Mouse (Mus musculus): ENCODE measurements around the gene Itgb2. TPM values are rescaled to one million over a fixed set of nuclear protein-coding genes. Genes with fewer than 3 reads are reported as not detected.

Itgb2 gene
- polyA plus RNA-seq, 1 experiment, result 17.4 TPM

DNA sequence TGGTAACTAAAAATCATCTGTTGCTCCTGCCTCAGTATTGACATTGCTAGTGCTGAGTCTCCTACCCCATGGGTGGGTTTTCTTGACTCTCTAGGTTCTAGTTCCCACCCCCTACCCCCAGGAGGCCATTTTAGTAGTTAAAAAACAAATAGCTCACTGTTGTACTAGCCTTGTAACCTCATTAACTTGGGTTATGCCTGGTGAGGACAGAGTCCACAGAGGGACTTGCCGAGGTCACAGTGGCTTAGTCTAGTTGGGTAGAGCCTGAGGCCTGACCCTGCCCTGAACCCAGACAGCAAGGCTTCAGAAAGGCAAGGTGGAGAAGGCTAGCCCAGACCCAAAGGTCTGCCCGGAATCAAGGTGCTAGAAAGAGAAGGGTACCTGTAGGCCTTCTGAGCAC, 58.0 kb downstream of the Itgb2 start:
- TF ChIP-seq POLR2A (IDR thresholded peaks at IDR 0.05; ENCODE audit: low read depth, low read length) (no peak), CTCF (IDR thresholded peaks at IDR 0.05; ENCODE audit: extremely low read depth, insufficient read length, insufficient replicate concordance, low read depth, low read length) (no peak)
- Histone ChIP-seq H3K4me1 (ENCODE audit: control insufficient read depth, insufficient read depth, insufficient read length, low read length) (peaks cover 50% of the 10 kb centered on the region), H3K27me3 (ENCODE audit: control insufficient read depth, insufficient read depth, low read length) (no peaks in the 10 kb centered on the region), H3K27ac (ENCODE audit: insufficient read depth, low read depth, low read length) (no peak overlapping the region; the same call in 1 of the 2 replicates), H3K4me3 (ENCODE audit: low read depth, low read length) (no peak overlapping the region), H3K36me3 (ENCODE audit: control insufficient read depth, insufficient read depth, low read length) (peaks cover 51% of the 10 kb centered on the region)
- WGBS, result 54% methylated on average over 2 of the region's 2 CpGs

GRCm38 (mm10) chr10:77589117-77589516, 59.1 kb downstream of the Itgb2 start:
- Histone ChIP-seq H3K4me3 (ENCODE audit: low read depth, low read length) (no peak overlapping the region), H3K4me1 (ENCODE audit: control insufficient read depth, insufficient read depth, insufficient read length, low read length) (peaks cover 41% of the 10 kb centered on the region), H3K27ac (ENCODE audit: insufficient read depth, low read depth, low read length) (no peak overlapping the region), H3K36me3 (ENCODE audit: control insufficient read depth, insufficient read depth, low read length) (peaks cover 62% of the 10 kb centered on the region), H3K27me3 (ENCODE audit: control insufficient read depth, insufficient read depth, low read length) (no peaks in the 10 kb centered on the region)
- 81% methylated on average over 7 of the region's 7 CpGs for WGBS
- TF ChIP-seq CTCF (IDR thresholded peaks at IDR 0.05; ENCODE audit: extremely low read depth, insufficient read length, insufficient replicate concordance, low read depth, low read length) (no peak), POLR2A (IDR thresholded peaks at IDR 0.05; ENCODE audit: low read depth, low read length) (no peak)

GRCm38 (mm10) chr10:77589749-77590148, 59.7 kb downstream of the Itgb2 start:
- TF ChIP-seq CTCF (IDR thresholded peaks at IDR 0.05; ENCODE audit: extremely low read depth, insufficient read length, insufficient replicate concordance, low read depth, low read length) (no peak), POLR2A (IDR thresholded peaks at IDR 0.05; ENCODE audit: low read depth, low read length) (no peak)
- Histone ChIP-seq H3K4me3 (ENCODE audit: low read depth, low read length) (no peak overlapping the region), H3K4me1 (ENCODE audit: control insufficient read depth, insufficient read depth, insufficient read length, low read length) (peaks cover 40% of the 10 kb centered on the region), H3K27ac (ENCODE audit: insufficient read depth, low read depth, low read length) (no peak overlapping the region), H3K36me3 (ENCODE audit: control insufficient read depth, insufficient read depth, low read length) (peaks cover 67% of the 10 kb centered on the region), H3K27me3 (ENCODE audit: control insufficient read depth, insufficient read depth, low read length) (no peaks in the 10 kb centered on the region)
- 90% methylated on average over 8 of the region's 8 CpGs for WGBS

GRCm38 (mm10) chr10:77590812-77591211, 60.8 kb downstream of the Itgb2 start:
- no peak overlapping the region for H3K4me3 ChIP-seq (ENCODE audit: low read depth, low read length)
- H3K4me1 ChIP-seq (ENCODE audit: control insufficient read depth, insufficient read depth, insufficient read length, low read length), result peaks cover 38% of the 10 kb centered on the region
- no peak overlapping the region for H3K27ac ChIP-seq (ENCODE audit: insufficient read depth, low read depth, low read length)
- WGBS, result 35% methylated on average over 6 of the region's 6 CpGs
- H3K36me3 ChIP-seq (ENCODE audit: control insufficient read depth, insufficient read depth, low read length), result peaks cover 77% of the 10 kb centered on the region
- TF ChIP-seq CTCF (IDR thresholded peaks at IDR 0.05; ENCODE audit: extremely low read depth, insufficient read length, insufficient replicate concordance, low read depth, low read length) (peak; percentile 77), POLR2A (IDR thresholded peaks at IDR 0.05; ENCODE audit: low read depth, low read length) (no peak)
- no peaks in the 10 kb centered on the region for H3K27me3 ChIP-seq (ENCODE audit: control insufficient read depth, insufficient read depth, low read length)

GRCm38 (mm10) chr10:77591546-77591945, 61.5 kb downstream of the Itgb2 start:
- Histone ChIP-seq H3K27ac (ENCODE audit: insufficient read depth, low read depth, low read length) (no peak overlapping the region), H3K36me3 (ENCODE audit: control insufficient read depth, insufficient read depth, low read length) (peaks cover 79% of the 10 kb centered on the region), H3K4me1 (ENCODE audit: control insufficient read depth, insufficient read depth, insufficient read length, low read length) (peaks cover 31% of the 10 kb centered on the region), H3K4me3 (ENCODE audit: low read depth, low read length) (no peak overlapping the region), H3K27me3 (ENCODE audit: control insufficient read depth, insufficient read depth, low read length) (no peaks in the 10 kb centered on the region)
- TF ChIP-seq CTCF (IDR thresholded peaks at IDR 0.05; ENCODE audit: extremely low read depth, insufficient read length, insufficient replicate concordance, low read depth, low read length), result no peak
- TF ChIP-seq POLR2A (IDR thresholded peaks at IDR 0.05; ENCODE audit: low read depth, low read length), result no peak
- WGBS, result 79% methylated on average over 6 of the region's 6 CpGs

DNA sequence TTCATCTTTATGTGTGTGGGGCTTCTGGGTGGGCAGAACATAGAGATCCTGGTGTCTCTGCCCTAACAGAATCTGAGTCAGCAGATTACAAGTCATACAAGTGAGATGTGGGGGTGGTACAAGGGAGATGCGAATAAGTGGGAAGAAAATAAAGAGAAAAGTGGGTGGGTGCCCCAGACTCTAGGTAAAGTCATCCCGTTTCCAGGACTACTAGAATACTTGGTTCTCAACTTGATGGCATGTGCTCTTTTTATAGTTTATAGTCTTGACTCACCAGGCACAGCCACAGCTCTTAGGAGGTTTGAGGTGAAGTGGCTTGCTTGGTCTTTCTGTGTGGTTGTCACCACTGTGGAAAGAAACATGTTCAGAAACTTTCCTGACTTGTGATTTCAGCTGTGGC, 66.0 kb downstream of the Itgb2 start:
- no peak overlapping the region for H3K27ac ChIP-seq (ENCODE audit: insufficient read depth, low read depth, low read length)
- H3K27me3 ChIP-seq (ENCODE audit: control insufficient read depth, insufficient read depth, low read length), result no peaks in the 10 kb centered on the region
- 89% methylated on average over 2 of the region's 2 CpGs for WGBS
- TF ChIP-seq POLR2A (IDR thresholded peaks at IDR 0.05; ENCODE audit: low read depth, low read length), result no peak
- no peak for TF ChIP-seq CTCF (IDR thresholded peaks at IDR 0.05; ENCODE audit: extremely low read depth, insufficient read length, insufficient replicate concordance, low read depth, low read length)
- H3K4me1 ChIP-seq (ENCODE audit: control insufficient read depth, insufficient read depth, insufficient read length, low read length), result peaks cover 3% of the 10 kb centered on the region
- H3K36me3 ChIP-seq (ENCODE audit: control insufficient read depth, insufficient read depth, low read length), result peaks cover 74% of the 10 kb centered on the region
- no peak overlapping the region for H3K4me3 ChIP-seq (ENCODE audit: low read depth, low read length)

- TF ChIP-seq CTCF (IDR thresholded peaks at IDR 0.05; ENCODE audit: extremely low read depth, insufficient read length, insufficient replicate concordance, low read depth, low read length) (no peak), POLR2A (IDR thresholded peaks at IDR 0.05; ENCODE audit: low read depth, low read length) (no peak)
- 83% methylated on average over 4 of the region's 4 CpGs for WGBS
- peaks cover 12% of the 10 kb centered on the region for H3K36me3 ChIP-seq (ENCODE audit: control insufficient read depth, insufficient read depth, low read length)
- H3K4me1 ChIP-seq (ENCODE audit: control insufficient read depth, insufficient read depth, insufficient read length, low read length), result peaks cover 7% of the 10 kb centered on the region; the same call in 1 of the 2 replicates
- no peaks in the 10 kb centered on the region for H3K27me3 ChIP-seq (ENCODE audit: control insufficient read depth, insufficient read depth, low read length)
- H3K27ac ChIP-seq (ENCODE audit: insufficient read depth, low read depth, low read length), result no peak overlapping the region
- no peak overlapping the region for H3K4me3 ChIP-seq (ENCODE audit: low read depth, low read length)
Observed at GRCm38 (mm10) chr10:77603021-77603420, 73.0 kb downstream of the Itgb2 start.
